Mouse (Mus musculus) erythroblast, embryonic 14.5 days (primary cell): Measurements from ENCODE around the gene Mark4.

ENCODE experiments used
- GATA1 ChIP-seq: IDR thresholded peaks from 2 replicates; pipeline ENCODE4 v1.6.1; 2012; ENCODE audit warnings: low read length, inconsistent platforms, mixed read lengths
- TAL1 ChIP-seq: IDR thresholded peaks from 3 replicates; pipeline ENCODE4 v1.6.1; 2012; ENCODE audit warnings: low read length, inconsistent platforms, mixed read lengths

DNA sequence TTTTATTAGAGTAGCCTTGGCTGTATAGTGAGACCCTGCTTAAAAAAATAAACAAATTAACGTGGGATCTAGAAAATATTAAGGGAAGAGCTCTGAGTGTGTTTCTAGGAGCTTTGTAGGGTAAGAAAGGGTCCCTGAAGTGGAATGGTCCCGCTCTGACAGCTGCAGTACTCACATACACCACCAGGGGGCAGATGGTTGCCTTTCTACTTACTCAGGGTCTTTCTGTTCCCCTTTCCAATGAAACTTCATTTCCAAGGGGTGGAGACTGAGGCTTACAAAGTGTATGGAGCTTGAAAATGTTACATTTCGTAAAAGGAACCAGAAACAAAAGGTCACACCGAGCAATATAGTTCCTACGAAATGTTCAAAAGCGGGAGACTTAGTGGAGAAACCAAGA, 2.9 kb upstream of the Mark4 start:
- TF ChIP-seq GATA1 (no peak), TAL1 (no peak)
